Mouse (Mus musculus): ENCODE results near the gene Unc13c. TPM values are rescaled to one million over a fixed set of nuclear protein-coding genes. Genes with fewer than 3 reads are reported as not detected.

Gene Unc13c
- polyA plus RNA-seq, 1 experiment, result 0.10 TPM

DNA sequence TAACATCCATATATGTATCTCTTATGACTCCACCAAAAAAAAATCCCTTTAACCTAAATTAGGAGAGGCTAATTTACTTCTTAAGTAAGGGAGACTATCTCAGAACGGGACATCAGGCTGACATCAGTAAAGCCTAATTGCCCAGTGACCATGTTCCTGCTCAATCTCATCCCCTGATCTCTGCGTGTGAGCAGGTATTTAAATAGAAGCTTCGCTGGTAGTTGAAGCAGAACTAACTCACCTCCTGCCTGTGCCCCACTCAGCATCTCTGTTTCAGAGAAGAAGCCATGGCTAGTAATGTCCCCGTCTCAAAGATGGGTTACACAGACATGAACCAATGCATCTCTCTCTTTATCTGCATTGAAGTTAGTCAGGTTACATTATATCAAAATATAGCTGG is 255.3 kb downstream of the Unc13c start:
- Histone ChIP-seq H3K4me3 (ENCODE audit: low read depth, low read length) (no peak overlapping the region), H3K4me1 (ENCODE audit: control insufficient read depth, insufficient read depth, low read length) (no peaks in the 10 kb centered on the region), H3K9ac (ENCODE audit: low read depth, poor library complexity, severe bottlenecking) (no peak overlapping the region), H3K27me3 (ENCODE audit: control insufficient read depth, insufficient read depth, low read length, poor library complexity, severe bottlenecking) (no peaks in the 10 kb centered on the region), H3K9me3 (replicated peaks; ENCODE audit: control insufficient read depth, insufficient read depth, low read length, poor library complexity, severe bottlenecking) (no peaks in the 10 kb centered on the region), H3K36me3 (ENCODE audit: control insufficient read depth, insufficient read depth, low read length, poor library complexity, severe bottlenecking) (no peaks in the 10 kb centered on the region), H3K27ac (ENCODE audit: insufficient read depth, low read length) (no peak overlapping the region)
- TF ChIP-seq POLR2A (IDR thresholded peaks at IDR 0.05; ENCODE audit: insufficient read depth, low read length) (no peak), EP300 (IDR thresholded peaks at IDR 0.05; ENCODE audit: insufficient read depth, low read depth, low read length) (no peak), CTCF (IDR thresholded peaks at IDR 0.05; ENCODE audit: low read depth, low read length) (no peak)

DNA sequence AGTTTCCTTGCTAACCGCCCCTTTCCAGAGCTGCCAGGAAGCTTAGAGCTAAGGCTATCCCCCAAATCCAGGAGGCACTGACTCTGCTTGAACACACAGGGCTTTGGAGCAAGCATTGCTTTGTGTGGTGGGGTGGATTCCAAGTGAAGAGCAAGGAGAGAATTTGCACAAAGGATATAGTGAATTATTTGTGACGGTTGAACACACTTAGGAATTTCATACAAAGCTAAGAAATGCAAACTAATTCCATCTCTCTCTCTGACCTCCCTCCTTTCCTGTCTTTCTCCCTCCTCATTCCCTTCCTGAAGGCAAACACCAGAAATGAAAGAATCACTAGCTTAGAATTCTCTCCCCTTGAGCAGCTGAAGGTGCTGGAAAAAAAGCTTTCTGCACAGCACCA is 271.7 kb downstream of the Unc13c start:
- no peaks in the 10 kb centered on the region for H3K27me3 ChIP-seq (ENCODE audit: control insufficient read depth, insufficient read depth, low read length, poor library complexity, severe bottlenecking)
- no peaks in the 10 kb centered on the region for H3K4me1 ChIP-seq (ENCODE audit: control insufficient read depth, insufficient read depth, low read length)
- H3K9ac ChIP-seq (ENCODE audit: low read depth, poor library complexity, severe bottlenecking), result no peak overlapping the region
- TF ChIP-seq POLR2A (IDR thresholded peaks at IDR 0.05; ENCODE audit: insufficient read depth, low read length), result no peak
- TF ChIP-seq EP300 (IDR thresholded peaks at IDR 0.05; ENCODE audit: insufficient read depth, low read depth, low read length), result no peak
- no peak for TF ChIP-seq CTCF (IDR thresholded peaks at IDR 0.05; ENCODE audit: low read depth, low read length)
- no peak overlapping the region for H3K4me3 ChIP-seq (ENCODE audit: low read depth, low read length)
- H3K27ac ChIP-seq (ENCODE audit: insufficient read depth, low read length), result no peak overlapping the region
- no peaks in the 10 kb centered on the region for H3K9me3 ChIP-seq (replicated peaks; ENCODE audit: control insufficient read depth, insufficient read depth, low read length, poor library complexity, severe bottlenecking)
- H3K36me3 ChIP-seq (ENCODE audit: control insufficient read depth, insufficient read depth, low read length, poor library complexity, severe bottlenecking), result no peaks in the 10 kb centered on the region

DNA sequence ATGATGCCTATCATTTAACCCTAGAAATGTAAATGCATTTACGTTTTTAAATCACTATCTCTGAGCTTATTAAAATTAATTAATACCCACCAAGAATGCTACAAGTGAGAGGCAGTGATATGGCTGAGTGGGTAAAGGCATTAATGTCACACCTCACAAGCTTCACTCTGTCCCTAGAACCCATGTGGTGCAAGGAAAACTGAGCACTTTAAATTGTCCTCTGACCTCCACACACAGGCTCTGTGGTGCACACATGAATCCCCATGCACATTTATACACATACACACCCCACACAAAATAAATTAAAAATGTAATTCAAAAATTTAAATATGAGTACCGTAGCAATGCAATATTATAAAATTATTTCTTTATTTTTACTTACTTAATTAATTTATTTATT is 287.2 kb downstream of the Unc13c start:
- Histone ChIP-seq H3K4me3 (ENCODE audit: low read depth, low read length) (no peak overlapping the region), H3K9ac (ENCODE audit: low read depth, poor library complexity, severe bottlenecking) (no peak overlapping the region), H3K36me3 (ENCODE audit: control insufficient read depth, insufficient read depth, low read length, poor library complexity, severe bottlenecking) (no peaks in the 10 kb centered on the region), H3K27me3 (ENCODE audit: control insufficient read depth, insufficient read depth, low read length, poor library complexity, severe bottlenecking) (no peaks in the 10 kb centered on the region; the same call in 1 of the 2 replicates), H3K9me3 (replicated peaks; ENCODE audit: control insufficient read depth, insufficient read depth, low read length, poor library complexity, severe bottlenecking) (no peaks in the 10 kb centered on the region), H3K4me1 (ENCODE audit: control insufficient read depth, insufficient read depth, low read length) (no peaks in the 10 kb centered on the region), H3K27ac (ENCODE audit: insufficient read depth, low read length) (no peak overlapping the region)
- no peak for TF ChIP-seq CTCF (IDR thresholded peaks at IDR 0.05; ENCODE audit: low read depth, low read length)
- TF ChIP-seq POLR2A (IDR thresholded peaks at IDR 0.05; ENCODE audit: insufficient read depth, low read length), result no peak
- TF ChIP-seq EP300 (IDR thresholded peaks at IDR 0.05; ENCODE audit: insufficient read depth, low read depth, low read length), result no peak

DNA sequence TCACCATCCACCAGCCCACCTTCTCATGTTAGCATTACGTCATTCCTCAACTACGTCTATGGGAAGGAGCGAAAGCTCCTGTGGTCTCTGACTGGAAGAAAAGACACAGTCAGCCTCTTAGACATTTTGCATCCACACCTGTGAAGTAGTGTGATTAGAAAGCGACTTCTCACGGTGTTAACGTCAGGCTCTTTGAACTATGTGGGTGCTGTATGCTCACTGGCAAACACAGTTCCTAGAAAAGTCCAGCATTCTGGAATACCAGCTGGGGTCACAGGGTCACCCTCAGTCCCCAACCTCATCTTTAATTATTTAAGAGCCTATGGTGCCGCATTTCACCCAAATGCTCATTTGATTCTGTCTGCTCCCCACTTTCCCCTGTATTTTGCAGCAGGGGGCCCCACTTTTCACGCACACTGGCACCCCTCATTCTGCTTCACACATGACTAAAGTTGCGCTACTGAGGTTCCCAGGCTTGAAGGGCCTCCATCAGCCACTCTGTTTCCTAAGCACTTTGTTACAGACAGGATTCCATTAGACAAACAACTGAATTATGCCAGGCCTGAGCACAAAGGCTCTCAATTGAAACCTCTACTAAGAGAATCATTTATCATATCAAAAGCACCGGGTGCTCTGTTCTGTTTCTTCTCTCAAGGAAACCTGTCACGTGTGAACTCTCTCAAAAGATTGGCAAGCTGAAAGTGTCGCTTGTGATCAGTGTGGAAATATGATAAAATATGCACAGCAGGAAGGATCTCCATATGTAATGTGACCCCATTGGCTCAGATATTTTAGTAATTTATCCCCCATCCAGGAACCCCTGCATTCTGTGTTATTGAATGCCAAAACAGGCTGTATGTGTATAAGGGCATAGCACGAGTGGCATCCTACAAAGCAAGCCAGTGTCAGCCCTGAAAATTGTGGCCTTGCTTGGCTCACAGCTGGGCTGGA is 287.9 kb downstream of the Unc13c start:
- Histone ChIP-seq H3K9ac (ENCODE audit: low read depth, poor library complexity, severe bottlenecking) (no peak overlapping the region), H3K4me3 (ENCODE audit: low read depth, low read length) (no peak overlapping the region), H3K27ac (ENCODE audit: insufficient read depth, low read length) (no peak overlapping the region), H3K4me1 (ENCODE audit: control insufficient read depth, insufficient read depth, low read length) (no peaks in the 10 kb centered on the region), H3K9me3 (replicated peaks; ENCODE audit: control insufficient read depth, insufficient read depth, low read length, poor library complexity, severe bottlenecking) (no peaks in the 10 kb centered on the region), H3K27me3 (ENCODE audit: control insufficient read depth, insufficient read depth, low read length, poor library complexity, severe bottlenecking) (no peaks in the 10 kb centered on the region; the same call in 1 of the 2 replicates), H3K36me3 (ENCODE audit: control insufficient read depth, insufficient read depth, low read length, poor library complexity, severe bottlenecking) (no peaks in the 10 kb centered on the region)
- TF ChIP-seq CTCF (IDR thresholded peaks at IDR 0.05; ENCODE audit: low read depth, low read length) (no peak), POLR2A (IDR thresholded peaks at IDR 0.05; ENCODE audit: insufficient read depth, low read length) (no peak), EP300 (IDR thresholded peaks at IDR 0.05; ENCODE audit: insufficient read depth, low read depth, low read length) (no peak)

DNA sequence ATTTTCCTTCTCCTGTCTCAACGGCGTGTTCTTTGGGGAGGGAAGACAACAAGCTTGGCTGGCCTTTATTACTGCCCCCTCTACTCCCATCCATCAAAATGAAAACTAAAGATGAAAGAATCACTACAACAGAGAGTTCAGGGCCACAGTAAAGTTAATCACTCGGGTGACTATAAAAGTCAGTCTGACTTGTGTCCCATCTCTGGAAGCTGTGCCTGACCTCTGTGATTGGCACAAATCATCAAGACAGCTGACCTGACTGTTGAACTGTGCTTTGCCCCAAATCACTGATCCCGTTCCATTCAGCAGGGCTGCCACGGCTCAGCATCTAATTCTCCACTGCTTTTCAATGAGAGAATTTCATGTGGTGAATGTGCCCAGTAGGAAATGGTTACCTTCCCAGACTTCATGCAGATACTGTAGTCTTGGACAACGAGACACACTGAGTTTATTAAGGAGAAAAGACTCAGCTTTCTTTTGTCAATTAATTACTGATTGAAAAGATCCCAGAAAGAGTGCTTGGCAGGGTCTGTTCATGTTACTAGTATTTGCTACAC is 297.0 kb downstream of the Unc13c start:
- Histone ChIP-seq H3K27ac (ENCODE audit: insufficient read depth, low read length) (no peak overlapping the region), H3K4me3 (ENCODE audit: low read depth, low read length) (no peak overlapping the region), H3K9me3 (replicated peaks; ENCODE audit: control insufficient read depth, insufficient read depth, low read length, poor library complexity, severe bottlenecking) (no peaks in the 10 kb centered on the region), H3K9ac (ENCODE audit: low read depth, poor library complexity, severe bottlenecking) (no peak overlapping the region), H3K4me1 (ENCODE audit: control insufficient read depth, insufficient read depth, low read length) (no peaks in the 10 kb centered on the region), H3K27me3 (ENCODE audit: control insufficient read depth, insufficient read depth, low read length, poor library complexity, severe bottlenecking) (no peaks in the 10 kb centered on the region), H3K36me3 (ENCODE audit: control insufficient read depth, insufficient read depth, low read length, poor library complexity, severe bottlenecking) (no peaks in the 10 kb centered on the region)
- TF ChIP-seq POLR2A (IDR thresholded peaks at IDR 0.05; ENCODE audit: insufficient read depth, low read length) (no peak), CTCF (IDR thresholded peaks at IDR 0.05; ENCODE audit: low read depth, low read length) (no peak), EP300 (IDR thresholded peaks at IDR 0.05; ENCODE audit: insufficient read depth, low read depth, low read length) (no peak)

DNA sequence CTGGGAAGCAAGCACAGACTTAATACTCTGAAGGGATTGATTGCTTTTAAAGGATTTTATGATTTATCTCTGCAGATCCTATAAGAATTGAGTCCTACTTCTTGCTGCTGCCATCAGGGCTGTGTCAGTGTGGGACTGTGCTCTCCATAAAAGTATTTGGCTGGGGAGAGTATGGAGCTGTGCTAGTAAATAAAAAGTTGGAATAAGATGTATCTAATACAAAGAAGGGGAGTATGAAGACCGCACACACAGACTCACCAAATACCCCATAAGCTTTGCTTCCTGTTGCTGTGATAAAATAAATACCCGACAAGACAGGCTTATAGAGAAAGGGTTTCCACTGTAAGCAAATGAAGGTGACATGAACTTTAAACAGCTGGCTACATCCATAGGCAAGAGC is 298.7 kb downstream of the Unc13c start:
- Histone ChIP-seq H3K27ac (ENCODE audit: insufficient read depth, low read length) (no peak overlapping the region), H3K9ac (ENCODE audit: low read depth, poor library complexity, severe bottlenecking) (no peak overlapping the region), H3K27me3 (ENCODE audit: control insufficient read depth, insufficient read depth, low read length, poor library complexity, severe bottlenecking) (no peaks in the 10 kb centered on the region), H3K36me3 (ENCODE audit: control insufficient read depth, insufficient read depth, low read length, poor library complexity, severe bottlenecking) (no peaks in the 10 kb centered on the region), H3K4me1 (ENCODE audit: control insufficient read depth, insufficient read depth, low read length) (no peaks in the 10 kb centered on the region), H3K9me3 (replicated peaks; ENCODE audit: control insufficient read depth, insufficient read depth, low read length, poor library complexity, severe bottlenecking) (no peaks in the 10 kb centered on the region), H3K4me3 (ENCODE audit: low read depth, low read length) (no peak overlapping the region)
- TF ChIP-seq EP300 (IDR thresholded peaks at IDR 0.05; ENCODE audit: insufficient read depth, low read depth, low read length), result no peak
- TF ChIP-seq POLR2A (IDR thresholded peaks at IDR 0.05; ENCODE audit: insufficient read depth, low read length), result no peak
- no peak for TF ChIP-seq CTCF (IDR thresholded peaks at IDR 0.05; ENCODE audit: low read depth, low read length)

All from ES-Bruce4 (cell line).